Mouse (Mus musculus): Measurements from ENCODE around the gene Bahcc1.

Bahcc1 gene

DNA sequence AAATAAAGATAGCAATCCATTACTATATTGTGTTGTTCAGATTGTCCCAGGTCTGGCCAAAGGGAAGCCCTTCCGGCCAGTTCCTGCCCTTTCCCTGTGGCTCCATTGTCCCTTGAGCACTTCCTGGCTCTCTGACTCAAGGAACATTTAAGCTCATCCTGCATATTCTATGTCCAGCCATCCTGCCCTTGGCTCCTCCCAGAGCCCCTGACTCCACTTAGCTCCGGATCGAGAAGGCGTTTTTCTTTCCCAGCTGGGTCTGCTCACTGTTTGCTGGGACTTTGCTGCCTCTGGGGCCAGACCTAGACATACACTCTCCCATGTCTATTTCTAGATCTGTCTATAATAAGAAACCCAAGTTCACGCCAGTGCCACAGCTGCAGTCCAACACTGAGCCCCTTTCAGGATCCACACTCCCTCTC is 26.1 kb upstream of the Bahcc1 start:
- DNase-seq: no peak

DNA sequence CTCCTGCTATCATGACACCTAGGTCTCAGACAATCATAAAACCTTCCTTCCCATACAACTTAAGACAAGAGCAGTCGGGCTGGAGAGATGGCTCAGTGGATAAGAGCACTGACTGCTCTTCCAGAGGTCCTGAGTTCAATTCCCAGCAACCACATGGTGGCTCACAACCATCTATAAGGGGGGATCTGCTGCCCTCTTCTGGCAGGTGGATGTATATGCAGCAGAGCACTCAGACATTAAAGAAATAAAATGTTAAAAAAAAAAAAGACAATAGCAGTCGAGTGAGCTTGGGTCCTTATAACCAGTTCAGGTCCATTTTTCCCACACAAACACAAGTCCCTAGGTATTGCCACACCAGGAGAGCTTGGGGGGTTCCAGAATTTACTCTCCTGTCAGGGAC is 23.9 kb upstream of the Bahcc1 start:
- peak in 1 of 2 experiments; percentile 36 for DNase-seq

DNA sequence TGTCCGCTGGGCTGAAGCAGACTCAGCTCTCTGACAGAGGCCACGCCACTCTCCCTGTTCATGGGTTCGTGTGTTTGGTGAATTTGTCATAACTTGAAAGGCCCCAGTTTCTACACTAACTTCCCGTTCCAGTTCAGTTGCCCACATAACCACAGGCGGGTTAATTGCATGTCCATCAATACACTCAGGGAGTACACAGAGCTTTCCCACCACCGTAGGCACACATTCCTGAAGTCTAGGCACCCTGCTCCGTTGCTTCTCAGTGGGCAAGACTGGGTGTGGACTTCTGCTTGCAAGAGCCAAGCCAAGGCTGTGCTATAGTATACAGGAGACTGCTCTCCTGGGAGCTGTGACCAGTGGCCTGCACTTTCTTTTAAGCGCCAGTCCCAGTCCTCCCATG is 23.3 kb upstream of the Bahcc1 start:
- no peak for DNase-seq

DNA sequence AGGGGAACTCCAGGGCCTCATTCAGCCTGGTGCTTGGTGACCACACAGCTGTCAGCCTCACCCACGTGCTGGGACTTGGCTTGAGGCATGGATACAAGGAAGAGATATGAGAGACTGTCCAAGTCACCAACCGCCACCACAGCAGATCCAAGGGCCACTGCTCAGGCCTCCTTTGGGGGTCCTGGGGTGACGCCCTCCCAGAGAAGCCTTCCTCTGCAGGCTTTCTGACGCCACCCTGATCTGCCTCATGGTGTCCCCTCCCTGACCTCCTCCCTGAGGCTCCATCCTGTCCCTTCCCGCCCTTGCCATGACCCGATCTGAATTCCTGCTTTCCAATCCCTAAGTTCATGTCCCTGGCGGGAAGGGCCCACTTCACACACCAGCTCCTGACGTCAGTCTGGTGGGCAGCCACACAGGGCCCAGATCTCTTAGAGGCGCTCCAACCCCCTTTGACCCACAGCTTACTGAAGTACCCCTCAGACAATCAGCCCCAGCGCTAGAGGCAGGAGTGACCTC is 17.0 kb upstream of the Bahcc1 start:
- no peak for DNase-seq

DNA sequence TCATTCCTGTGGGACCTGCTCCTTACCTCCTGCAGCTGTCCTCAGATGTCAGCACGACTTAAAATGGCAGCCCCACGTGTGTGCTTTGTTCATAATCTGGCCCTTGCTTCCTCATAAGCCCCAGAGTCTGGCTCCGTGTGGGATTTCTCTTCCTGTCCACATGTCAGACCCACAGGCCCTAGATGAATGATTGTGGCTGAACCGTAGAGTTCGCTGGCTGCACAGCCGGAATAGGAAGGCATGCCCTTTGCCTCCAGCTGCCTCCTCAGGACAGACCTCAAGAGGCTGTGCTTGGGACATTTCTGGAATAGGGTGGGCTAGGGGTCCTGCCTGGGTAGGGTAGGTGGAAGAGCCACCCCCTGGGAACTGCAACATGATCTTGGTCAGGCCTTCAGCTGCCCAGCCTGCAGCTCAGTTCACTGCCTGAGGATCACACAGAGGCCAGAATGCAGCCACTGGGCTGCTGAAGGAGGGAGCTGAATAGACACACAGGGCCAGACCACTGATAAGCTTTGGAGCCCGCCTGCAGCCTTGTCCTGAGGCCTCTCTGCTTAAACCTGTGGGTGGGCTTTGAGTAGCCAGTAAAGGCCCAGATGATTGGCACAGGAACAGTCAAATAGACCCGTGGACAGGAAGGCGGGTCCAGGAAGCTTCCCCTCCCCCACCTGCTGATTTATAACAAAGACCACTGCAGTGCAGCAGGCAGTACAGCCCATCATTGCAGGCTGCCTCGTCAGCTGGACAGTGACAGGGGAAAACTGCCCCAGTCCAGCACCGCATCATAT is 16.0 kb upstream of the Bahcc1 start:
- no peak for DNase-seq

DNA sequence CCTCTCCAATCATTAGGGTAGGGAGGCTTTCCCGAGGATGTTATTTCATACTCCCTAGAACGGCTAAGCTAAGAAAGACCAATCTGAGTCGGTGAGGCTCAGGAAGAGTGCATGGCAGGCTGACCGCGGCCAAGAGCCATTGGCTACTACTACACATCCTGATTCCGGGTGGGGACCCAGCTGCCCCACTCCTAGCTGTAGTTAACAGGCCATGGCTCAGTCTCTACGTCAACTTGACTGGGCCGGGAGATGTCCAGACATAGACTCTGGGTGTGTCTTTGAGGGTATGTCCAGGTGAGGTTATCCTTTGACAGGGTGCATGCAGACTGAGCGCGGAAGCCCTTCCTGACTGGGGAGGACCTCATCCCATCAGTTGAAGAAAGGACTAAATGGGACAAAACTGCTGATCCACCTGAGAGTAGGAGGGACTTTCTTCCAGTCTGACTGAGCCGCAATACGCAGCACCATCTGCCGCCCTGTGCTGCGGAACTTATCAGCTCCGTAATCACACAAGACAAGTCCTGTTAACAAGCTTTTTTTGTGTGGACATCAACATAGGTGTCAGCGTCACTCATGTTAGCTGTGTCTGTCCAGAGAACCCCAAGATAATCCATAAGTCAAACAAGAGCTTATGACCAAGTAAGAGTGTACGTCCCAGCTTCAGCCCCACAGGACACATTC is 14.4 kb upstream of the Bahcc1 start:
- DNase-seq: no peak

DNA sequence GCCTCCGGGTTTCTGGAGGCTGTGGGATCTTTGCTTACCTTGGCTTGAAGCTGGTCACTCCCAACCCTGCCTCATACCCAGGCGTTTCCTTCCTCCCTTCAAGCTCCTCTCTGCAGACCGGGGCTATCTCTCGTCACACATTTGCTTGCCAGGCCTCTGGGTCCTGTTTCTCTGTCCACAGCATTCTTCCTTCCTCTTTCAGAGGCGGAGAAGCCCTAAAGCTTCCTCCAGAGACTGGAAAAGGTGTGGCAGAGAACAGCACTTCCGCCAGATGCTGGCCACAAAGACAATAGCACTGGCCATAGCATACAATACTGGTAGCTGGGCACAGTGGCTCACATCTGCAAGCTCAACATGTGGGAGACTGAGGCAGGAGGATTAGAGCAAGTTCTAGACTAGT is 13.8 kb upstream of the Bahcc1 start:
- no peak for DNase-seq

DNA sequence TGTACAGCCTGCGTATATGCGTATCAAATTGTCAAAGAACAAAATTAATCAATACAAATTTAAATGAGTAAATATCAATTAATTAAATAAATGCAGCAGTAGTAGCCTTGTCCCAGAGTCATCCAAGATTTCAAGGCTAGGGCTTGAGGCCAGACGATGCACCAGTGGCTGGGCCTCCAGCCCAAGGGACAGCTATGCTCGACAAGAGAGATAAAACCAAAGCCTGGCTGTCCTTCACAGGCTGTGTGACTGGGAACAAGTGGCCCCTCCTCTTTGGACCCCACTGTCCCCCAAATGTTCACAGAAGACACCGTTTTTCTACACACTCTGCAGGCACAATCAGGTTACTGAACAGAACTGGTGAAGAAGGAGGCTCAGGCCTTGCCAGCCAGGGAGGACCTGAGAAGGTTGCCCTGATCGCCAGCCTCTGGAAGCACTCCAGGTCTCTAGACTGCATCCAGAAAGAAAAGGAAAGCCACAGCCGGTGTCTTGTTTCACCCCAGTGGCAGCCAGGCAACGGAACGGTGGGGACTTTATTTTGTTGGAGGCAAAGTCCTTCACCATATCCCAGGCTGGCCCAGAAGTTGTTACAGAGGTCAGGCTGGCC is 12.7 kb upstream of the Bahcc1 start:
- peak; percentile 50 to 66 for DNase-seq

DNA sequence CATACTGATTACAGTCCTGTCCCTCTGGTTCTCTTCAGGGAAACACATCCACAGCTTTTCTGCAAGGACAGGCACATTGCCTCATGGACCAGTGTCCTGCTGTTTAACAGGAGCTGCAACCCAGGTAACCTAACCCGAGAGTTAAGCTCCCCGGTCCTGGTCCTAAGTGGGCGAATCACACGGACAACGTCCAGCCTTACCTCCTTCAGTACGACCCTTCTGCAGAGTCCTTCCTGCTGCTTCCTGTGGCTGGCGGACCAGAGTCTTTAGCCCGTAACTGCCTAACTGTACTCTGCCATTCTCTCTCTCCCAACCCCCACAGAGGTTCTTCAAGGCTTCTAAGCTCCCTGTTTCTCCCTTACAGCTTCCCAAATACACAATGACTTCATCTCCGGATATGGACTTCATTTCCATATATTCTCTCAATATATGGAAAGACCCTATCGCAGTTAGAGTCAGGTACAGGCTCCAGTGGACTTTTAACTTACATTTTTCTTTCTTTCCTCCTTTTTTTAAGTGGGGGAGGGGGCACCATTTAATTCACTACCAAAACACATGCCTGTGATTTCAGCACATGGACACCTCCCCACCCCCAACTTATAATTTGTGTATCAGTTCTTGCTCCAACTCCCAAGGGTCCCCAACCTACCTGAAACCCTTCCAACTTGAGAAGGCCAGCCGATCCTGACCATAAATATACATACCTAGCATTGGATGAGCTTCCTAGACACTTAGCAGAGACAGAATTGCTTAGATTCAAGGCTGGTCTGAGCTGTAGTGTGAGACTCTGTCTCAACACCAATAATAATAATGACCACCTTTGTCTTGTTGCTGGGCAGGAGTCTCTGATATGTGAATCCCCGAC is 11.6 kb upstream of the Bahcc1 start:
- DNase-seq: no peak

DNA sequence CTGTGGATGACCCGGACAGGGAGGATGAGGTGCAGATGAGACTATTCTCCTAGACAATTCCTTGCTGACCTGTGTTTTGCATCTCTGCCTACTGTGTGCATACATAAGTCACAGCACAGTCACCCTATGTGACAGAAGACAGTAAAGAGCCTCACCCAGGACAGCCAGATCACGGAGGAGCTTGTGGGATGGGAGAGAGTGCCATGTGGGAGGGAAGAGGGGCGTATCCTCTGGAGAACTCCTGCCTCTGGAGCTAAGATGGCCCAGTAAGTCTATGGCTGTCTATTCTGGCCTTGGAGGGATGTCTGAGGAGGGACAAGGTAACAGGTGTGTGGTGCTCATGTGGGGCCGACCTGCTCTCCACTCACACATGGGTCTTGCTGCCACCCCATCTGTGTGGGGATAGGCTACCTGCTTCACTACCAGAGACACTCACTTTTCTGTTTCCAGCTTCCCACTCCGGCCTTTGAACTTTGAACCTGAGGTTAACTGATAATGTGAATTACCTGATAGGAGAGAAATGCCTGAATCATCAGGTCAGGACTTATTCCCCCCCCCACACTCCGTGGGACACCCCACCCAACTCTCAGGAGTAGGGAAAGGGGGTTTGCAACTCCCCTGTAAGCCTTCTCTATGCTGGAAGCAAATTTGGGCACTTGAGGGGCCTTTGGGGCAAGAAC is 10.2 kb upstream of the Bahcc1 start:
- no peak for DNase-seq

DNA sequence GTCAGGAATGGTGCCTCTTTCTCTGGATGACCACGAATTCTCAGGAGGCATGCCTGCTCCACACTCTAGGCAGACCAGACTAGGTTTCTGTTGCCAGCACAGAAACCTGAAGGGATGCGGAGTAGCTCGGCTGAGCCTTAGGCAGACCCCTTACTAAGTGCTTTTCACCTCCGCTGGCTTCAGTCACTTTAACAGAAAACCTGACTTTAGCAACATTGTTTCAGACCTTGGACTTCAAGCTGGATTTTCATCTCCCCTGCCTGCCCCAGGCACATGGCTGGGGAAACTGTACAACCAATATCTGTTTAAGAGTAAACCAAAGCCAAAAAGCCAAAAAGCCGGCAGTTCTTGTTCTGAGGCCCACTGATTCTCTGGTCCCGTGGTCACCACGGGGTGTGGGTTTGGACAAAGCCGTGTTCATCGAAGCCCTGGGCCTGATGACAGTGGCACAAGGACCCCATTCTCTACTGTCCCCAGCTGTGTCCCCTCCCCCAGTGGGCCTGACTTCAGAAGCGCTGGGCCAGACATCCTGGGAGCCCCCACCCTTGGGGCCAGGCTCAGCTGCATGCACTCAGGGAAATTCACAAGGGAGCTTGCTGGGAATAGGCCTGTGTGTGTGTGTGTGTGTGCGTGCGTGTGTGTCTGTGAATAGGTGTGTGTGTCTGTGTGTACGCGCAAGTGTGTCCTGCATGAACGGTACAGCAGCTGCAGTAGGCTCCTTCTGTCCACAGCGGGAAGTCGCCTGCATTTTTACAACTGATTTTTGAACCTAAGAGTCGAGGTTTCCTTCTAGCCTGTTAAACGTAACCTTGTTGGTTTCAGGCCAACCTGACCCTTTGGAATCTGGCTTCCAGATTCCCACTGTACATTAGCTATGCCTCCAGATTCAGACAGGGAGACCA is 8.9 kb upstream of the Bahcc1 start:
- peak; percentile 27 to 60 for DNase-seq

DNA sequence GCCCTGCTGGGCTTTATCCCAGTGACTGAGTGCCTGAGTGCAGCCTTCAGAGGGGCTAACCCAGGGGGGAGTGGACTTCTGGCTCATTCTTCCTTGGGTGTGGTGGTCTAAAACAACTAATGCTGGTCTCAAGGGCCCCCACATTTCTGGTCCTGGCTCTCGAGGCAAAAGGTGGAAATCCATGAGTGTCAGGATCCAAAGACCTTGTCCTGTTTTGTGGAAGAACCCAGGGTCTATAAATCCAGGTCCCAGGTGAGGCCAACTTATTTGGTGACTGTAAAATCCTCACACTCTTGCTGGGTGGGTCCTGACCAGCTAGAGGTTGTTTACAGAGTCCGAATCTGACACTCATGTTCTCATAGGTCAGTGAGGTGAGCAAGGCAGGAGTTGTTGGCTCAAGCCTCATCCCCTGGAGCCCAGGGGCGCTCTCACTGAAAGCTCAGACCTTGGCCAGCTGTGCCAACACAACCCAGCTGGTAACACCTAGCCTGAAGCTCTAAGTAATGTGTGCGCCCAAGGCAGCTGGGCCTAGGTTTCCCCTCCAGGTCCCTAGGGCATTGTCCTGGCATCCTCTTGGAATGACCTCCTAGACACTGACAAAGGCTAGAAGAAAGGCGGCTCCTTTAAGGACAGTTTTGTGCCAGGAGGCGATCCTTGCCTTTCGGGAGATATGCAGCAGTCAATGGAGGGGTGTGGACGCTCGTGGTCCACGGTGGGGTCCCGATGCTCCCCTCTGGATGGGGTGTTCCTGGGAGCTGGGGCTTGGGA is 8.1 kb upstream of the Bahcc1 start:
- peak; percentile 44 to 47 for DNase-seq

DNA sequence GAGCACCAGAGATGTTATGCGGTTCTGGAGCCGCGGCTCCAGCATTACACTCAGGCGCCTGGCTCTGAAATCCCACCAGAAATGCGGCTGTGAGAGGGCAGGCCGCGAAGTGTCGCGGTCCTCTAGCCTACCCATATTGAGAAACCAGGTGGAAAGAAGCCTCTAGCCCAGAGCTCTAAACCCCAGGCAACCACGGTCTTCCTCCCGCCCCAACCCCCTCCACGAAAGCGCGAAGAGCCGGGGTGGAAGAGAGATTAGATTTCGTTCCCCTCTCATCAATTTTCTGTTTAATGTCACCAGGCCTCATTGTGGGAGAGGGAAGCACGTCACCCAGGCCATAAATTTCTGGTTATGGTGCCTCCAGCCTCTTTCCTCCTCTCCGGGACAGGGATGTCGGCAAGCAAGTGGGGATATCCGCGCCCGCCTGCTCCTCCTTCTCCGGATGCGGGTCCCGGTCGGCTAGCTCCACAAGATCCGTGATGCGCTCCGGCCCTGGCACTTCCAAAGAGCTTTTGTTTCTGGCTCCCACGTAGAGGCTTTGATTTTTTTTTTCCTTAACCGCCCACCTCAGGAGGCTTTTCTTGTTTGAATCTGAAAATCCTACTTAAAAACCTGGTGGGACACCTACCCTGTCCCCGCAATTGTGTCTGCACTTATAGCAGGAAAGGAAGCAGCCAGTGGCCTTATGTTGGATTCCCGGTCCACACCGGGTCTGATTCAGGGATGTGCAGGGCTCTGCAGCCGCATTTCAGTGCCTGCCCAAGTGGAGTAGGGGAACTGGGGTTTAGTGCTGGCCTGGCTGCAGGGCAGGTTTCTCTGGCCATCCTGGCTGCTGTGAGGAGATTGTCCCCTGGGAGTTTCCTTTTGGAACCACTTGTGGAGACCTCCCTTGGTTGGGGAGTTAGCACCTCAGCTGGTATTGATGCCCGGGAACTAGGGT is 7.2 kb upstream of the Bahcc1 start:
- DNase-seq: peak; percentile 50 to 64

DNA sequence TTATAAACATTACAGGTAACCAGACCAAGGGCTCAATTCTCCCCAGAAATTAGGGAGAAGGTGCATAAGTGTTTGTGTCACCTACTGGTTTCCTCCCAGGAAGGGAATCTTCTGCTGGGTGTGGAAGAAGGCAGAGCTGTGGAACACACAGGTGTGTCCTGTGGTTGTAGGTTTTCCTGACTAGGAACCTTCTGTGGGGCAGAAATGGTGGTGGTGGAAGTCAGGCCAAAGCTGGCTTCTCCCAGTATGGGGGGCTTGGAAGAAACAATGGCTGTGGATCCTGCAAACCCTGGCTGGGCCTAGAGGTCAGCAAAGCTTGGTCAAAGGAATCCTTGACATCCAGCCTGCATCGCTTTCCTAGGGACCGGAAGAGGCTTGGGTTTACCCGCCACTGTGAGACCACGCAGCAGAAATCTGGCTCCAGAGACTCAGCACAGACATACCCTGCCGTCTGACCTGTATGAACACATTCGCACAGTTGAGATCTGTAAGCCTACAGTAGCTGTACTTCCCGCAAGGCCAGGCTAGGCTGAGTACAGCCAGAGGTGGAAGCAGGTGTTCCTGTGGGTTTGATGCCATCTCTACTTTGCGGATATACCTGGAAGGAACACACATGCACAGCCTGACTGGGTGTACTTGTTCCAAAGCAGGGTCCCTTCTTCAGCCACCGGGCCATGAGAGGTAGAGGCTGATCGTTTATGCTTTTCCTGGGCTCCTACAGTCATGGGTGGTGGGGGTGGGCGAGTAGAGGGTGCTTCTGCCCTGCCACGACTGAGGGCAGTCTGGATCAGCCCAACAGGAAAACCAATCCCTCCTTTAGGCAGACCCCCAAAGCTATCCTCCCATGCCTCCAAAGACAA is 6.1 kb upstream of the Bahcc1 start:
- peak; percentile 11 to 18 for DNase-seq

DNA sequence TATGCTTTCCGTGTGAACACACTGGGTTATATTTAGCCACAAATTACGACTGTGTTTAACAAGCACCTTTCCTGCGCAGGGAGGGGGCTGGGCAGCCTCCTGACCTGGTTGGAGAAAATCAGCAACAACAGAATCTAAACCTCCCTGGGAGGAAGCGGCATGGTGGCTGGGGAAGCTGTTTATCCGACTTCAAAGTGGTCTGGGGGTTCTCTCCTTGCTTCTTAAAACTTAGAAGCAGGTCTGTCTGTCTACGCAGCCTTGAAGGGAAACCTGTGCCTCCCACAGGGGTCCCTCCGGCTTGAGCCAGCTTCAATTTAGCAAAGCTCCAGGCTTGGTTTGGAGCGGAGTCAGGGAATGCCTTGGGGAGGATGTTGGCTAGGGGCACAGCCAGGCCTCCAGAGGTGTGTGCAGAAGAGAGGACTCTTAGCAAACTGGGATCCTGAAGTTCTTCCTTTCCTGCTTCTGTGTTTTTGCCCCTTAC is 5.1 kb upstream of the Bahcc1 start:
- DNase-seq: peak; percentile 25 to 45

DNA sequence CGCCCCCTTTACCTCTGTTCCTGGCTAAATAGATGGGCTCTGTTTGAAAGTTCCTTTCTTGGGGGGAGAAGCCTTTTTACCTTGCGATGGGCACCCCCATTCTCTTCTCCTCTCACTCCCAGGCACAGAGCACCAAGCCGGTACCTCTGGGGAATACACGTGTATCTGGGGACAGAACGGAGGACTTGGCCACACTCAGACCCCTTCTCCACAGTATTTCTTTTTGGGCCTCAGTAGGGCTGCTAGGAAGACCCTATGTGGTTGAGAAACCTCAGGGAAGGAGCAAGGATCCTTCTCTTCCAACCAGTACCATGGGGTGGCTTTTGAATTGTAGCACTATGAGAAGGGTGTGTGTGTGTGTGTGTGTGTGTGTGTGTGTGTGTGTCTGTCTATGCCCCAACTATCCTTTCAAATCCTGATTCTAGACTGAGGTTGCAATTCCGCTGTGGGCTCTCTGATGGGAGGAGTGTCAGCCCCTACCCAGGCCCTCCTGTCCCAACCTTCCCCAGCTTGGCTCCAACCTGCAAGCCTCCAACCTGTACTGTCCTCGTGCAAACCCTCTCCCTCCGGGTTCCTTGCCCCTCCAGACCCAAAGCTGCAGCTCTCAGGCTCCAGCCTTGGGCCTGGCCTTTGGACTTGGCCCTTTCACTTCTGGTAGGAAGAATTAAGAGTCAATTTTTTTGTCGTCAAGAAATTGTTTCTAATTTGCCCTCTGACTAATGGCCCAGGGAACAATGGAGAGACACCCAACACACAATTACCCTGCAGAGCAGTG is 4.4 kb upstream of the Bahcc1 start:
- DNase-seq: peak; percentile 23 to 34

DNA sequence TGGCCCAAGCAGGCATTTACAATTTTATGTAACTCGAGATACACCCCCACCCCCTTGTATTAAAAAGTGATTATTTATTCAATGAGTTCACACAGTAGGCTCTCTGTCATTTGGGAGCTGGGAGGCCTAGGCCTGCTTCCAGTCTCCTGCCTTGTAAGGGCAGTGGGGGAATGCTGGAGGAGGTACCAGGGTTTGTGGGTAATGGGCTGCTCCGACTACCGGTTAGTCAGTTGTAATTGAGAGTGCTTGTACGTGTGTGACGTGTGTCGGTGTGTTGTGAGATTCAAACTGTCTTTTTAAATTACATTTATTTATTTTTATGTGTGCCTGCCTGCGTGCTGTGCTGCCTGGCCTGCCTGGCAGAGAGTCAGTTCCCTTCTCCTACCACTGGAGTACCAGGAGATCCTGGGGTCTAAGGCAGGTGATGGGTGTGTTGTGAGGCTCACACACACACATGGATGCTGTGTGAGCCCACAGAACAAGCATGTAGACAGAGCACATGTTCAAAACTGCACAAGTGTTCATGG is 3.8 kb upstream of the Bahcc1 start:
- peak; percentile 32 to 39 for DNase-seq
